Mouse (Mus musculus) liver, embryonic 14.5 days (tissue): ENCODE data around the gene Apon.

Experiments used
- CTCF ChIP-seq: IDR thresholded peaks from 2 replicates; pipeline ENCODE4 v1.5.1; 2016; ENCODE audit warnings: antibody characterized with exemption, low read depth, control low read depth
- EP300 ChIP-seq: IDR thresholded peaks from 2 replicates; pipeline ENCODE4 v1.6.1; 2016; ENCODE audit warnings: antibody characterized with exemption, low read depth

GRCm38 (mm10) chr10:128225538-128225937 is 28.4 kb upstream of the Apon start, which contains the start of gene Mip:
- TF ChIP-seq CTCF (no peak), EP300 (no peak)
